Mouse (Mus musculus) testis, adult 2 months (tissue): Measurements from ENCODE around the gene Lrch1. TPM values are rescaled to one million over a fixed set of nuclear protein-coding genes. Genes with fewer than 3 reads are reported as not detected.

Experiments used
- H3K27ac ChIP-seq: fragments of 200-500 bp; 2 replicates; pipeline ENCODE4 v1.5.1; 2012; ENCODE audit warnings: low read depth, low read length; ENCODE audit not compliant: control insufficient read depth, insufficient read depth
- H3K27me3 ChIP-seq: fragments of 200-500 bp; 2 replicates; pipeline ENCODE4 v1.6.1; 2012; ENCODE audit warnings: mild to moderate bottlenecking, low read length, moderate library complexity; ENCODE audit not compliant: control insufficient read depth, insufficient read depth
- H3K36me3 ChIP-seq: fragments of 200-500 bp; 2 replicates; pipeline ENCODE4 v1.6.1; 2012; ENCODE audit warnings: mild to moderate bottlenecking, low read length; ENCODE audit not compliant: control insufficient read depth, insufficient read depth
- H3K4me1 ChIP-seq: fragments of 200-500 bp; 2 replicates; pipeline ENCODE4 v1.6.1; 2012; ENCODE audit warnings: low read length; ENCODE audit not compliant: control insufficient read depth, insufficient read depth
- H3K4me3 ChIP-seq: fragments of 200-500 bp; 2 replicates; pipeline ENCODE4 v1.5.1; 2012; ENCODE audit warnings: low read depth, mild to moderate bottlenecking, low read length, moderate library complexity, mixed read lengths; ENCODE audit not compliant: control insufficient read depth
- CTCF ChIP-seq: fragments of 200-500 bp; IDR thresholded peaks from 2 replicates; pipeline ENCODE4 v1.5.1; 2012; ENCODE audit warnings: low read depth, mild to moderate bottlenecking, inconsistent platforms, low read length, moderate library complexity; ENCODE audit not compliant: control insufficient read depth, insufficient read depth, insufficient replicate concordance
- POLR2A ChIP-seq: fragments of 200-500 bp; IDR thresholded peaks from 2 replicates; pipeline ENCODE4 v1.6.1; 2012; ENCODE audit warnings: low read depth, mild to moderate bottlenecking, inconsistent platforms, low read length, moderate library complexity; ENCODE audit not compliant: control insufficient read depth
- polyA plus RNA-seq: library from polyadenylated mRNA; depleted of rRNA; stranded (reverse); fragments of >200 nt; gene quantifications from 2 replicates; pipeline ENCODE4 v1.2.3, GENCODE M21; 2012

The Lrch1 gene
- polyA plus RNA-seq, 1 experiment: 1.6 TPM

DNA sequence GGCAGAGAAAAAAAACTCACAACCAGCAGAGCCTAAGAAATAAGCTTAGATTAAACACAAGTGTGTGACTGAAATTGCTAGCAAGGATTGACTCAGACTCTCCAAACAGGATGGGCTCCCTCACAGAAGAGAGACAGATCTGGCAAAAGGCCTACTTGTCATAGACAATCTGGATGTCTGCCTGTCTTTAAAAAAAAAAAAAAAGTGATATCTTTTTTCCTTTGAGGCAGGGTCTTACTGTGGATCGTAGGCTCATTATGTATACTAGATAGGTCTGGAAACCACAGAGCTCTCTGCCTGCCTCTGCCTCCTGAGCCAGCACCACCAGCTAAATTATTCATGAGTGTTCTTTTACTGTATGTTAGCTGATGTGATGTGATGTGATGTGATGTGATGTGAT lies 179.8 kb downstream of the Lrch1 start:
- H3K27me3 ChIP-seq: no peaks in the 10 kb centered on the region
- H3K4me1 ChIP-seq: no peaks in the 10 kb centered on the region
- no peaks in the 10 kb centered on the region for H3K36me3 ChIP-seq
- no peak for TF ChIP-seq CTCF
- TF ChIP-seq POLR2A: no peak
- H3K4me3 ChIP-seq: no peak overlapping the region
- no peak overlapping the region for H3K27ac ChIP-seq

DNA sequence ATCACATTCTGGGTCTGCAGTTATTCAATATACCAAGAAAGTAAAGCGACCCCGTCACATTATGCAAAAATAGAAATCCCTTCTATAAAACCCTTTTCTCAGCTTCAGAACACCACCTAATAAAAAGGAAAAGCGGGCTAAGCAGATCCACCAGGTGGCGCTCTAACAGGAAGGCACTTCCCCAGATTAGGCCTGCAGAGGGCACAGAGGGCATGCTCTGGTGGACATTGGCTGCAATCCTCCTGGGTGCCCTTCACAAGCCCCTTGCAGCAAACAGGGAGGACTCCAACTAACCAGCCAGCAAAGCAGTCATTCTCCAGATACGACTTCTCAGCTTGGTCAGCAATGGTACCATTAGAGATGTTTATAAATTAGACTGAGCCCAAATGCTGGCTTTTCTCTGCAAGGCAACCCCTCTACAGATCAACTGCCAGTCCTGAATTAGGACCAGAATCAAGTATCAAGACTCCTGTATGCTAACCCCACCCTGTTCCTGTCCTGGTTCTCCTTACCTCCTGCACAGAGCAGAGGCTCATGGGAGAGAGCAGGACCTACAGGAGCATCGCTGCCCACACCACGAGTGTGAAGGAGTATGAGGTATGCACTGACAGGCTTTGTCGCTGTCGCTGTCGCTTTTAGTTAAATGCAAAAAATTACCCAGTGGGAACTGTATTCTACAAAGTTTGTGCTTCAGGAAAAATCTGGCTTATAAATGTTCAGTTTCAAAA lies 183.3 kb downstream of the Lrch1 start:
- Histone ChIP-seq H3K36me3 (no peaks in the 10 kb centered on the region), H3K4me1 (no peaks in the 10 kb centered on the region), H3K27ac (no peak overlapping the region), H3K27me3 (no peaks in the 10 kb centered on the region), H3K4me3 (no peak overlapping the region)
- TF ChIP-seq CTCF (peak; percentile 78; the same call in 1 of the 2 replicates), POLR2A (no peak)

DNA sequence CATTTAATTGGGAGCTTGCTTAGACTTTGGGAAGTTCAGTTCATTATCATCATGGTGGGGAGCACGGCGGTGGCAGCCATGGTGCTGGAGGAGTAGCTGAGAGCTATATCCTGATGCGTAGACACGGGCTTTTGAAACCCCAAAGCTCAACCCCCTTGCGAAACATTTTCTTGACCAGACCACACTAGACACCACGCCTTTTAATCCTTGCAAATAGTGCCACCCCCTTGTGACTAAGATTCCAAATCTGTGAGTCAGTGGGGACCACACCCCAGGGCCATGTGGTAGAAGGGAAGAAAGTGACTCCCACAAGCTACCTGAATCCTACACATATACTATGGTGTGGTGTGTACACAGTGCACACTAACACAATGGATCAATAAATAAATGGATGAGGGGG lies 210.8 kb downstream of the Lrch1 start:
- no peaks in the 10 kb centered on the region for H3K27me3 ChIP-seq
- H3K27ac ChIP-seq: no peak overlapping the region
- peaks cover 5% of the 10 kb centered on the region for H3K4me1 ChIP-seq
- TF ChIP-seq CTCF (no peak), POLR2A (no peak)
- no peak overlapping the region for H3K4me3 ChIP-seq
- H3K36me3 ChIP-seq: no peaks in the 10 kb centered on the region

DNA sequence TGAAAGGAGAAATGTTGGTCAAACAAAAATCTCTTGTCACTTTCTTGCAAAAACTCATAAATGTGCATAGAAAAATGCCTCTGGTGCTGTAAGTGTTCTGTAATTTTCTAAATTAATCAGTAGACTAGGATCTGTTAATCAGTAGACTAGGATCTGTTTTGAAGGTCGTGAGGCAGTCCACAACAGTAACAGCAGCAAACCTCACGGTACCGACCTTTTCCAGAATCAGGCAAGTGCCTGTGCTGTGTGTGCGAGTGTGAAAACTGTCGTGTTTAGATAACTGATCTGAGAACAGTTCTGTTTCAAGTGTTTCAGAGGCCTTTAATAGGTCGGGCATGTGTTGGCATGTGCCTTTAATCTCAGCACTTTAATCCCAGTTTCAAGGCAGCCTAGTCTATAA lies 212.2 kb downstream of the Lrch1 start:
- TF ChIP-seq POLR2A (no peak), CTCF (no peak)
- Histone ChIP-seq H3K27ac (no peak overlapping the region), H3K36me3 (no peaks in the 10 kb centered on the region), H3K4me1 (peaks cover 5% of the 10 kb centered on the region), H3K27me3 (no peaks in the 10 kb centered on the region), H3K4me3 (no peak overlapping the region)

DNA sequence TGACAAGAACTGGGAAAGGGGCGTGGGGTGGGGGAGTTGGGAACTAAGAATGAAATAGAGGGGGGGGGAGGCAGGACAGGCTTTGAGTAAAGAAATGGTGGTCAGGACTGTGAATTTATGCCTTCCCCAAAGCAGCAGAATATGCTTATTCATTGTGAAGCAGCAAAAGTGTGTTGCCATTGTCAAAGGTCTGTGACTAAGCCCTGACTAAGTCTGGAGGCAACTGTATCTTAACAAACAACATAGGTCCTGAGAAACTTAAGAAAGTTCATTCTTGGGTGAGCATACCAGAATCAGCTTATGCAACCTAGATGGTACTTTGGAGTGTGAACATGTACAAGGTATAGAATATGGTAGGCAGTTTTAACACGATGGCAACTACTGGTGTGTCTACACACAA lies 214.3 kb downstream of the Lrch1 start:
- Histone ChIP-seq H3K27me3 (no peaks in the 10 kb centered on the region), H3K36me3 (no peaks in the 10 kb centered on the region), H3K4me1 (peaks cover 5% of the 10 kb centered on the region), H3K4me3 (no peak overlapping the region), H3K27ac (no peak overlapping the region)
- TF ChIP-seq CTCF (no peak), POLR2A (no peak)

DNA sequence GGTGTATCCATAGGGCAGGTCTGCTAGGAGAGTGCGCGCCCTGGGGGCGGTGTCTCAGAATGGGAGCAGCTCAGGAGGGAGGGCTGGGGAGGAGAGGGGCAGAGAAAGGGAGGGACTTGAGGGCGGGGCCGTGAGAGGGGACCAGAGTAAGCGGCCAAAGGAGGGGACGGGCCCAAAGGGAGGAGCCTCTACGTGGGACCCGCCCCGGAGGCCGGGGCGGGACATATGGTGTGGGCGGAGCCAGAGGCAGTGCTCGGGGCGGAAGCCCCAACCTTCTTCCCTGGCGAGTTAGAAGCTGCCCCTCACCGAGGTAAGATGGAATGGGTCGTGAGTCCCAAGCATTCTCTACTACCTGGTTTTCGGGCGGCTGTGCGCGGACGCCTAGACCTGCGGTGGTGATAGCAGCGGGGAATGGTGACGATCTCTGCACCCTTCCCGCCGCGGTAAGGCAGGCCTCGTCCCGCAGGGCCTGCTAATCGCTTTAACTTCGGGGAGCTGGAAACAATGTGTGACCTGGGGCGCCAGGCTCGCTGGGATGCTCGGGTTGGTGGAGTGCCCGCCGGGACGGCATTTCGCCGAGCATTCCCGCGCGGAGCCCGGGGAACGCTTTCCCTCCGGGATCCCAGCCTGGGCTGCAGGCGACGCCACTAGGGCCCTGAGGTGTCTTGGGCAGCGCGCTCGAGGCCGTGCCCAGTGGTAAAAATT lies 215.4 kb downstream of the Lrch1 start, which contains the start of gene Esd:
TSS of gene Esd (plus strand) at position 219 of the 705 bp plus-strand sequence.
- Histone ChIP-seq H3K36me3 (no peaks in the 10 kb centered on the region), H3K27me3 (no peaks in the 10 kb centered on the region), H3K4me3 (peak within 1 kb of the TSS; percentile 98), H3K27ac (peak within 1 kb of the TSS; percentile 66), H3K4me1 (peaks cover 5% of the 10 kb centered on the region)
- TF ChIP-seq CTCF (no peak), POLR2A (peak; percentile 62)

DNA sequence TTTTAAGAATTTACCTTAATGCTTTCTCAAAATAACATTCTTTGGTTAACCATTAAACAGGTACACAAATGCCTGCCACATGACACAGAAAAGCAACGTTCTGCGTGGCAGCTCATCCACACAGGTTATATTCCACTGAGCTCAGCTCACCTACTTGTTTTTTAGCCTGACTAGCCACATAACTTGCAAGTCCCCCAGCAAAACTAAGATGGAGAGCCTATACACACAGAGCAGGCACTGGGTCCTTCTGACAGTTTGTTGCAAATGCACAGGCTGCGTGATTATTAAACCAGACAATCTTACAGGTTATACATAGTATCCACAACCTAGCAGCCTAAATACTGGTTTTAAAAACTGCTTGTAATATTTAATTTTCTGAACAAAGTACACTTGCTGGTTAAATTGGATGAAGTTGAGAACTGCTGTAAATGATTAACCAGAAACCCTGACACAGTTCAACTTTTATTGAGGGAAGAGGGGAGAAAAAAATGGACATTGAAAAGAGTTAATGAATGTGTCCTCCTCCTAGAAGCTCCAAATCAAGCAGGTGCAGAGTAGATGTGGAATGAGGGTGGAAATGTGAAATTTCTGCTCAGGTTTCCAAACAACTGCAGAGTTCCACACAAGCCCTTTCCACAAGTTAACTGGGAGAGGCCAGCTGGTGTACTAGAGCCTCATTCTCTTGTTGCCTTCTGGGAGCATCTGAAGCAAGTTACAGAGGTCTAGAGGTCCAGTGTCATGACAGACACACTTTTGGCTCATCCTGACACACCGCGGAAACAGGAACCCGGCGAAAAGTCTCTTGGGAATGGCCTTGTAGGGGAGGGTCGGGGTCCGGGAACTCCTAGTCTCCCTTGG lies 216.2 kb downstream of the Lrch1 start:
- Histone ChIP-seq H3K27ac (no peak overlapping the region), H3K36me3 (no peaks in the 10 kb centered on the region)

More for the DNA sequence above, 216.2 kb downstream of the Lrch1 start:
- Histone ChIP-seq H3K4me3 (peak overlapping the region; percentile 98), H3K4me1 (peaks cover 5% of the 10 kb centered on the region), H3K27me3 (no peaks in the 10 kb centered on the region)
- no peak for TF ChIP-seq CTCF
- no peak for TF ChIP-seq POLR2A
